Mouse (Mus musculus) ES-Bruce4 (cell line): ENCODE results near the gene Sec24a. TPM values are rescaled to one million over a fixed set of nuclear protein-coding genes. Genes with fewer than 3 reads are reported as not detected.
"Not testable (repeated sequence)": the region's sequence is repeated elsewhere in the genome, so short reads cannot be mapped to it uniquely, and the experiment has no call there.

Experiments used
- H3K27ac ChIP-seq: 2 replicates; pipeline ENCODE4 v1.5.1; 2012; ENCODE audit warnings: low read length, inconsistent platforms; ENCODE audit not compliant: insufficient read depth
- H3K27me3 ChIP-seq: 2 replicates; pipeline ENCODE4 v1.6.1; 2012; ENCODE audit warnings: mild to moderate bottlenecking, low read length, inconsistent platforms; ENCODE audit not compliant: control insufficient read depth, poor library complexity, insufficient read depth, severe bottlenecking
- H3K36me3 ChIP-seq: 2 replicates; pipeline ENCODE4 v1.6.1; 2012; ENCODE audit warnings: inconsistent platforms, mild to moderate bottlenecking, low read length, moderate library complexity; ENCODE audit not compliant: control insufficient read depth, poor library complexity, insufficient read depth, severe bottlenecking
- H3K4me1 ChIP-seq: one replicate; pipeline ENCODE4 v1.8.1; 2011; ENCODE audit warnings: low read length; ENCODE audit not compliant: control insufficient read depth, insufficient read depth
- H3K4me3 ChIP-seq: 2 replicates; pipeline ENCODE4 v1.5.1; 2011; ENCODE audit warnings: low read depth, mild to moderate bottlenecking, low read length
- H3K9ac ChIP-seq: 2 replicates; pipeline ENCODE4 v1.6.1; 2012; ENCODE audit warnings: low read depth, mild to moderate bottlenecking, inconsistent platforms; ENCODE audit not compliant: poor library complexity, severe bottlenecking
- H3K9me3 ChIP-seq: replicated peaks from 2 replicates; pipeline ENCODE4 v1.6.1; 2012; ENCODE audit warnings: mild to moderate bottlenecking, low read length, inconsistent platforms; ENCODE audit not compliant: control insufficient read depth, poor library complexity, insufficient read depth, severe bottlenecking
- CTCF ChIP-seq: IDR thresholded peaks from one replicate; pipeline ENCODE4 v1.8.1; 2011; ENCODE audit warnings: low read depth, low read length
- EP300 ChIP-seq: IDR thresholded peaks from 2 replicates; pipeline ENCODE4 v1.6.1; 2011; ENCODE audit warnings: low read depth, low read length; ENCODE audit not compliant: insufficient read depth
- POLR2A ChIP-seq: IDR thresholded peaks from one replicate; pipeline ENCODE4 v1.8.1; 2011; ENCODE audit warnings: low read length; ENCODE audit not compliant: insufficient read depth
- polyA plus RNA-seq: library from polyadenylated mRNA; stranded (reverse); fragments of >200 nt; gene quantifications from 2 replicates; pipeline ENCODE4 v1.2.4, GENCODE M21; 2011; ENCODE audit warnings: low read depth; ENCODE audit not compliant: missing spikeins, insufficient read depth, insufficient read length

Gene Sec24a
- polyA plus RNA-seq, 1 experiment = 50.2 TPM

- H3K9me3 ChIP-seq = no peaks in the 10 kb centered on the region
- H3K4me3 ChIP-seq = no peak overlapping the region
- TF ChIP-seq POLR2A (no peak), EP300 (no peak), CTCF (no peak)
- H3K36me3 ChIP-seq = peaks cover 16% of the 10 kb centered on the region
- no peaks in the 10 kb centered on the region for H3K27me3 ChIP-seq
- H3K4me1 ChIP-seq = no peaks in the 10 kb centered on the region
- H3K27ac ChIP-seq = no peak overlapping the region
- H3K9ac ChIP-seq = no peak overlapping the region
These were observed 22.7 kb downstream of the Sec24a start for GRCm38 (mm10) chr11:51740701-51741100.

- H3K27me3 ChIP-seq = no peaks in the 10 kb centered on the region
- no peak overlapping the region for H3K9ac ChIP-seq
- H3K36me3 ChIP-seq = peaks cover 15% of the 10 kb centered on the region
- TF ChIP-seq POLR2A (no peak), CTCF (no peak), EP300 (no peak)
- no peak overlapping the region for H3K27ac ChIP-seq
- no peak overlapping the region for H3K4me3 ChIP-seq
- no peaks in the 10 kb centered on the region for H3K9me3 ChIP-seq
- no peaks in the 10 kb centered on the region for H3K4me1 ChIP-seq
These were observed 24.6 kb downstream of the Sec24a start for GRCm38 (mm10) chr11:51738651-51739403.

- not testable (repeated sequence) for H3K27ac ChIP-seq, H3K27me3 ChIP-seq, H3K4me1 ChIP-seq, H3K9ac ChIP-seq, H3K9me3 ChIP-seq, H3K4me3 ChIP-seq
- peaks cover 22% of the 10 kb centered on the region for H3K36me3 ChIP-seq
- peak; percentile 77; the same call in 1 of the 2 replicates for TF ChIP-seq EP300
These were observed 29.2 kb downstream of the Sec24a start for GRCm38 (mm10) chr11:51734218-51734617.

- Histone ChIP-seq H3K9me3 (no peaks in the 10 kb centered on the region), H3K4me3 (no peak overlapping the region), H3K4me1 (peaks cover 5% of the 10 kb centered on the region), H3K27ac (peak overlapping the region; percentile 54), H3K27me3 (no peaks in the 10 kb centered on the region), H3K36me3 (peaks cover 23% of the 10 kb centered on the region), H3K9ac (no peak overlapping the region)
- no peak for TF ChIP-seq EP300
- no peak for TF ChIP-seq POLR2A
- TF ChIP-seq CTCF = no peak
These were observed 30.6 kb downstream of the Sec24a start for GRCm38 (mm10) chr11:51732883-51733282.

- Histone ChIP-seq H3K4me3 (no peak overlapping the region), H3K27ac (no peak overlapping the region), H3K27me3 (no peaks in the 10 kb centered on the region), H3K36me3 (peaks cover 15% of the 10 kb centered on the region), H3K9me3 (no peaks in the 10 kb centered on the region), H3K9ac (no peak overlapping the region), H3K4me1 (no peaks in the 10 kb centered on the region)
- TF ChIP-seq EP300 (no peak), CTCF (no peak), POLR2A (no peak)
These were observed 42.4 kb downstream of the Sec24a start for GRCm38 (mm10) chr11:51721066-51721465.

GRCm38 (mm10) chr11:51707080-51707479 is 56.4 kb downstream of the Sec24a start:
- TF ChIP-seq POLR2A (no peak), CTCF (no peak)
- H3K27ac ChIP-seq = no peak overlapping the region
- peaks cover 18% of the 10 kb centered on the region for H3K36me3 ChIP-seq

More at GRCm38 (mm10) chr11:51707080-51707479, 56.4 kb downstream of the Sec24a start:
- H3K9me3 ChIP-seq = no peaks in the 10 kb centered on the region
- no peak overlapping the region for H3K9ac ChIP-seq
- H3K27me3 ChIP-seq = no peaks in the 10 kb centered on the region
- H3K4me3 ChIP-seq = no peak overlapping the region
- H3K4me1 ChIP-seq = no peaks in the 10 kb centered on the region
